Mouse (Mus musculus) mature B cell (primary cell): ENCODE results near the gene Marco.

Experiments used
- in situ Hi-C: fragments of 300-500 bp; cut with MboI; formaldehyde crosslinking; loops from 2 replicates; pipeline ENCODE4 v1.14.3; 2019

Gene Marco

GRCm38 (mm10) chr1:120504924-120505323 is at the start of gene Marco:
TSS of gene Marco (minus strand) at chr1:120505024.
- in situ Hi-C loops: no loop called here

DNA sequence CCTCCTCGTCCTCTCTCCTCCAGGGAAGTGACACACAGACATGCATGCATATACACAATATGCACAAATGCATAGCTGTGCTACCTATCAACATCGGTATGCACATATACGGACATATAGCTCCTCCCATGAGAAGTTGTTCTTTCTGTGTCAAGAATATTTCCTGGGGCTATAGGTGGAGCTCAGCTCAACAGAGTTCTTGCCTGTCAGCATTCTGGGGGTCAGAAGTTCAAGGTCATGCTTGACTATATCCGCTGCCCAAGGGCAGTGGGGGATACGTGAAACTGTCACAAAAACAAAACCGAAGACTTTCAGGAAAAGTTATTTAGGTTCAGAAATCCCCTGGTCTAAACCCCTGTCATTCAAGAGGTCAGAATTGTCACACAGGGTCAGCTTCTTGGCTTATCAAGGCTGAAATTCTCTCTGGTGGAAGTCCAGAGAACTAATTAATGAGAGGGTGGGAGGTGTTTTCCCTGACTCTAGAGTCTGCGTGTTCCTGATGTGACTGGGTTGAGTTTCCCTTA is 34.7 kb upstream of the Marco start:
- in situ Hi-C loops: loop anchor here (10.0 kb wide), 1 partner anchor 365 kb away; no protein-coding TSS in a partner anchor

DNA sequence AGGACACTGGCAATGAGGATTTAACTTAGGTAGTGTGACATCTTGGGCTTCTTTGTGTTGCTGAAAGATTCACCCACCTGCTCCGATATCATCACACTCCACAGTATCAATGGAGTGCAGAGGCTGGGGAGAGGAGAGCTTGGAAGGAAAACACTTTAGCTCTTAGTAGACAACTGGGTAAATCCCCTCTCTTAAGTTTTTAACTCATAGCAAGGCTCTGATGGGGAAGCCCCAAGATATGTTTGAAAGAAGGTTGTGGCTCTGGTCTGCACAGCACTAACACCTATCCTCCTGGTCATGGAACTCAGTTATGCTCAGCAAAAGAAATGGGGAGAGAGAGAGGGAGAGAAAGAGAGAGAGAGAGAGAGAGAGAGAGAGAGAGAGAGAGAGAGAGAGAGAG is 32.2 kb upstream of the Marco start:
- in situ Hi-C loops: no loop called here

- in situ Hi-C loops: no loop called here
Observed at GRCm38 (mm10) chr1:120535919-120536318, 31.1 kb upstream of the Marco start.

- in situ Hi-C loops: no loop called here
Observed at GRCm38 (mm10) chr1:120532321-120532916, 27.6 kb upstream of the Marco start.

DNA sequence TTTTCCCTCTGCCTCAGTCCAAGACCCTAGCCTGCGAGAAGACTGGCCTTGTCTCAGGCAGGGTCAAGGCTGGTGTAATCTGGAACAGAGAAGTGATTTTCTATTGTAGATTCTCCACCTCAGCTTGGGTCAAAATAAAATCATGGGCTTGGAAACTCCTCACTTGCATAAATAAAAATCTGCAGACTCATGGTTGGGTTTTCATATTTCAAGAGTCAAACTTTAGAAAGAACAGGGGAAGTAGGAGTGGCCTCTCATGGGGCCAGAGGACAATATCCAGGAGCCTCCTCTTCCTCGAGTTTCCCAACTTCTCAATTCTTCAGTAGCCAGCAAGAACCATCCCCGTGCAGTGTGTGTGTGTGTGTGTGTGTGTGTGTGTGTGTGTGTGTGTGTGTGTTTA is 26.9 kb upstream of the Marco start:
- in situ Hi-C loops: no loop called here

DNA sequence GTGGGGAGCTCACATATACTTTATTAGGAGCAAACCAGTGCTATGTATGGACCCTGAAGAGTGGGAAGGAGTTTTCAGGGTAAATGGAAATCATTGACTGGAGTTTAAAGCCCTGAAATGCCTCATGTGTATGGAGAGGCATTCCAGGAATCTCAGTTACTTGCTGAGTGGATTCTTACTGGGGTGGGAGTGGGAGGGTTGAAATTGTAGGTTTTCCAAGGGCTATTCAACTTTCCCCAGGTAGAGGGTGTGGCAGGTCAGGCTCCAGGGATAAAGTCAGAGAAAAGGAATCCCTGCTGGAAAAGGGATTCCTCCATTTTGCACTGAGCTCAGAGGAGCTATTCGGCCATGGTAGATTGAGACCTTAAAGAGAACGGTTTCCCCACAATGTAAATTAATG is 25.1 kb upstream of the Marco start:
- in situ Hi-C loops: no loop called here

DNA sequence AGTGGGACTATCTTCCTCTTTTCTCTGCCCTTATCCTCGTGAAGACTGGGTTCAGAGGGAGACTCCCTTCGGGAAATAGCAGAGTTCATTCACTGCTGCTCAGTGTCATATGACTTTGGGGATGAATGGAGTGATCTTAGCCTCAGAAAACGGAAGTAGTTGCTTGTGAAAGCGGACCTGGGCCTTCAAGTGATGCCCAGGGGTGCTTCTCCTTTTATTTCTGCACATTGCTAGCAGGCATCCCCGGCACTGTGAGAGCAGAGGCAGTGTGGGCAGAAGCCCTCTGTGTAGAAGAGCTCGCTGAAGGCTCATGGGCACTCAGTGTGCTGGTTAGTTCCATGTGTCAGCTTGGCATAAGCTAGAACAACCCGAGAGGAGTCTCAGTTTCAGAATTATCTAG is 12.8 kb upstream of the Marco start:
- in situ Hi-C loops: no loop called here

GRCm38 (mm10) chr1:120510311-120510710 is 5.5 kb upstream of the Marco start:
- in situ Hi-C loops: no loop called here

GRCm38 (mm10) chr1:120508976-120509375 is 4.2 kb upstream of the Marco start:
- in situ Hi-C loops: no loop called here

GRCm38 (mm10) chr1:120504046-120504710 is 646 bp downstream of the Marco start:
- in situ Hi-C loops: no loop called here

GRCm38 (mm10) chr1:120501496-120501895 is 3.3 kb downstream of the Marco start:
- in situ Hi-C loops: no loop called here

GRCm38 (mm10) chr1:120498036-120498435 is 6.8 kb downstream of the Marco start:
- in situ Hi-C loops: no loop called here

DNA sequence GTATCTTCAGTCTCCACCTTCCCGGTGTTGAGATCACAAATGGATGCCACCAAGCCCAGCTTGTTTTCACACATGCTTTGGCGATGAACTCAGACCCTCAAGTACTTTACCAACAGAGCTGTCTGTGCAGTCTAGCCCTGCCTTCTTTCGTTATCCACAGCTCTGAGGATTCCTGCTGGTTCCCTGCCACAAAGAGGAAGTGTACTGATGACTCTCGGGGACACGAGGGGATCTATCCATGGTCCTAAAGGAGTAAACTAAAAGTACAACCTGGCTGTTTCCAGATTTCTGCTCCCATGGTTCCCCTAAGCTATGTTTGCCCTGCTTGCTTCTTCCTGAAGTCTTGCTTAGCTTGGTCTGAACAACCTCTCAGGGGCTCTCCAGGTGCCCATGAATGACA is 23.9 kb downstream of the Marco start:
- in situ Hi-C loops: no loop called here

GRCm38 (mm10) chr1:120474825-120475224 is 30.0 kb downstream of the Marco start:
- in situ Hi-C loops: no loop called here

- in situ Hi-C loops: no loop called here
Observed at GRCm38 (mm10) chr1:120468891-120469290, 35.9 kb downstream of the Marco start.

- in situ Hi-C loops: no loop called here
Observed at GRCm38 (mm10) chr1:120467323-120467722, 37.5 kb downstream of the Marco start.

DNA sequence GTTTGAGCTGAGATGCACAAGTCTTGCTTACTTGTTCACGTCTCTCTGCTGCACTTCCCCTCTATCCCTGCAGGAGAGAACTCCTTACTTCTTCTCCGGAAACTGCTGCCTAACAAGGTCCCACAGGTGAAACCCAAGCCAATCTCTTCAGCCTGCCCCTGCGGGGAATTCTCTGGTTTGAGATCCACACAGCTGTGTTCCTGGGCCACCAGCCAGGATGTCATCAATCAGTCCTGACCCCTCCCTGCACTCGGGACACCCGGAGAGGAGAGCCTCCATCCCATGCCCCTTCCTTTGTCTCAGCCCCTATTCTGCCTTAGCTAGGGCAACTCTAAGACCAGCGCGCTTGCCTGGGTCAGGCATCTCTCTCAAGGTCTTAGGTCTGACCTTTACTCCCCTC is 38.1 kb downstream of the Marco start:
- in situ Hi-C loops: no loop called here

GRCm38 (mm10) chr1:120459032-120459431 is 45.8 kb downstream of the Marco start:
- in situ Hi-C loops: no loop called here

DNA sequence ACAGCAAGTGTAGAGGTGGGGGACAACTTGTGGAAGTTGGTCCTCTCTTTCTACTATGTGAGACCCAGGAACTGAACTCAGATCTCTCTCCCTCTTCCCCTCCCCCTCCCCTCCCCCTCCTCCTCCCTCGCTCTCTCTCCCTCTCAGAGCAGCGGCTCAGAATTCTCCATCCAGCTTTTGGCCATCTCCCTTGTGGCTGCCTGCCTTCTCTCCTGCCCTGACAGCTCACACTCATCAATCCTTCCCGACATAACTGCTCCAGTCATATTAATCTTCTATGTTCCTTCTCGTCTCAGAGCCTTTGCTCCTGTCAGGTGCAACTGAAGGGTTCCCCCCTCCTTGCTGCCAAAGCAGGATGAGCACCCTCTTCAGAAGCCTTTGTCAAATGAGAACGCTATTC is 46.3 kb downstream of the Marco start:
- in situ Hi-C loops: no loop called here

DNA sequence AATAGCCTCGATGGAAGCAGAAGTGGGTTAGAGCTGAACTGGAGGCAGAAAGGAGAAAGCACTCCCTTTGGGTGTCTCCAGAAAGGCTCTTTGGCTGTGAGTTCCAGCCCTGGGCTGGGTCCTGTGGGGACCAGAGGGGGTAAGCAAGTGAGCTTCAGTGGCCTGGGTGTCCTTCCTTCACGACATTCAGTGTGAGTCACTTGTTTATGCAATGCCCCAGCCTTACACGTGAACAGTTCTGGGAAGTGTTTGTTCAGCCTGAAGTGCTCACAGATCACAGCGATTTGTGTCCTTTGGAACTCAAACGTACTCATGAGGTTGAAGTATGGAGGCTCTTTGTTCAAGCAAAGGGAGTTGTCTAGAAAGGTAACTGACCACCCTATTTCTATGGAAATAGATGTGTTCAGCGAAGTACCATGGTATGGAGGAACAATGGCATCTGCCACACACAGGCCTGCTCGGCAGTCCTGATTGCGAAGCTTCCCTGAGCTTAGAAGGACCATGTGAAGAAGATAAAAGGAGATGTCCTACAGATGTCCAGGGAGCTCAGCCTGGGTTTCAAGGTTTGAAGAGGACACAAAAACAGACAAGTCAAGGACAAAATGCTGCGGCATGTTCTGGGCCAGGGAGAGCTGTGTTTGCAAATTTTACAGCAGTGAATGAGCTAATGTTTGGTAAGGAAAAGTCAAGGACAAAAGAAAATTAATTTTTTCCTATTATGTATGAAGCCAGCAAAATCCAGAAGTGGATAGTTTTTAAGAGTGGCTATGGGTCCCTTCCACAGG is 53.1 kb downstream of the Marco start:
- in situ Hi-C loops: no loop called here

DNA sequence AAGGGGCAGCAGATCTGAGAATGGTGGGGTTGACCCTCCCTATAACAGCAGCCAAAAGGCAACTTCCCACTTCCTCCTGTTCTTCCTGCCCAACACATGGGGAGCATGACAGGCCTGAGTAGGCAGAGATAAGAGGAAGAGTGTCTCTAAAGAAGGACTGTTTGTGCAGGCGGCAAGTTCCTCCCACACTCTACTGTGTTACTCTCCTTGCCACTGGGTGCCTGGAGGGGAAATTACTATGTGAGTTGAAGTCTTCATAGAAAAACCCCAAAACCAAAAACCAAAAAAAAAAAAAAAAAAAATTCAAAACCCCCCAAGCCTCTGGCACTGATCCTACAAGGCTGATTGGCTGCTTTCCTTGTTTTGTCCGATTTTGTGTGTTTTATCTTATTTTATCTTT is 55.2 kb downstream of the Marco start:
- in situ Hi-C loops: no loop called here

GRCm38 (mm10) chr1:120443228-120443639 is 61.6 kb downstream of the Marco start:
- in situ Hi-C loops: no loop called here
